Mouse (Mus musculus): ENCODE data around the gene Xkr8.
A peak's percentile ranks its signal among the peaks of the same experiment; 100 is the strongest.

DNA sequence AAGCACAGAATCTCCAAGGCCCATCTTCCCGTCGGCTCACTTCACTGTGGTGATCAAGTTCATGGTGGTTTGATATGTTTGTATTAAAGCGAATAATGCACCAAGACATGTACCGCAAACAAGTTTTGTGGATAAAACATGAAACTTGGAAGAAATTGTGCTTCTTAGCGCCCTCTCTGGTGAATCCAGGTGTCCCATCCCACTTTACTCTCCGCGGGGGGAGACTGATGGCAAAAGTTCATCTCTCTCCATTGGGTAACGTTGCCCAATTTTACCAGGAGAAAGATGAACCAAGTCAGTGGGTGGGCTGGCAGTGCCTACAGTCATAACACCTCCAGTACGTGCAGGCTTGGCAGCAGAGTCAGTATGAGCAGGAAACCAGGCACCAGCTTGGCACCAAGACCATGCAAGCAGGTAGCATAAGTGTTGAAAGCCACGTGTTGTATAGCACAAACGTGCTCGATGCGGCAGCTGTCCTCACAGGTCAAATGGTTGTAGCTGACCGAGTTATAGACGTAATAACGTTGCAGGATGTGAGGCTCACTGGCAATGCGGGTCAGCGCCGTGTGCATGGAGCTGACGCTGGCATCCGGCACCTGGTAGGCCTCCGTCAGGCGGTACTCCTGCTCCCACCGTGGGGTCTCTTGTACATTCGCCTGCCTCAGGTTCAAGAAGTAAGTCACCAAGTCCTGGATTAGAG is 875 bp upstream of the Xkr8 start:
- TF ChIP-seq CTCF (conservative IDR thresholded peaks at IDR 0.05; ENCODE audit: low read length) = peak; percentile 42
- no peak for TF ChIP-seq POU5F1 (IDR thresholded peaks at IDR 0.05; ENCODE audit: borderline replicate concordance, low read length)
- no peak for TF ChIP-seq NANOG (IDR thresholded peaks at IDR 0.05; ENCODE audit: borderline replicate concordance, low read length)

Measured in E14TG2a.4 (cell line).